Mouse (Mus musculus) inflammation-experienced regulatory T-cells, adult 6 months (primary cell): ENCODE results near the gene Lrrfip1. TPM values are rescaled to one million over a fixed set of nuclear protein-coding genes. Genes with fewer than 3 reads are reported as not detected.

ENCODE experiments used
- ATAC-seq: one replicate; pipeline ENCODE4 v1.8.0; 2017
- polyA plus RNA-seq, 3 experiments: library from polyadenylated mRNA; unstranded; fragments of 100-300 nt; shearing (Covaris generic); gene quantifications; one replicate each; pipeline ENCODE4 v1.2.1; 2017

The Lrrfip1 gene
- polyA plus RNA-seq, 3 experiments from 2014 or later: 200 to 230 (median 201) TPM

DNA sequence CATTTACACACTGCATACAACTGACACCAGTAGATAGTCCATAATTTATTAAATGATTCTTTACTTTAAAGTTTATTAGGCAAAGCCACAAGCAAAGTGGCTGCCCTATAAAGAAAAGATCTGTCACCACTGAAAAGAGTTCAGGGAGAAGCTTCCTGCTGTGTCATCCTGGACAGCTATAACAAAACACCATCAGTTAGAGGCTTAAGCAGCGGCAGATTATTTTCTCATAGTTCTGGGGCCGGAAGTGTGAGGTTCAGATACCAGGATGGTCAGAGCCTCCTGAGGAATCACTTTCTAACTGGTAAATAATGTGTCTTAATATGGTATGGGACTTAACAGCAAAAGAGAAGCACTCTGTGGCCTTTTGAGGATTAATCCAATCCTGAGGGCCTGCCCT lies 153.0 kb downstream of the Lrrfip1 start:
- no peak for ATAC-seq

DNA sequence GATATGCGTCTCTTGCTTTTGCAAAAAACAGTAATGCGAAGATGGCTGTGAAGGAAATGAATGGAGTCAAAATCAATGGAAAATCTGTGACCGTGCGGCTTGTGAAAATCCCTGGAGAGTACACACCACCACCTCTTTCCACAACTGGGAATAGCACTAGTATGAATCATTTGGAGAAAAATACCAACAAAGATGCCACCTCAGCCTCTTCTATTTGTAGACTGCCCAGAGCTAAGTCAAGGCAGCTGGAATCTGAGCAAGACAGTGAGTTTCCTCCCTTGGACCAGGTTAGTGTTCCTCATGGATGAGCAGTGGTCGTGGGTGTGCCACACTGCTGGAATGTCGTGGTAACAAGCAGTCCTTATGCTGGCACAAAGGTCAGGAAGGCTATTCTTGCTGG lies 168.3 kb downstream of the Lrrfip1 start:
- no peak for ATAC-seq

DNA sequence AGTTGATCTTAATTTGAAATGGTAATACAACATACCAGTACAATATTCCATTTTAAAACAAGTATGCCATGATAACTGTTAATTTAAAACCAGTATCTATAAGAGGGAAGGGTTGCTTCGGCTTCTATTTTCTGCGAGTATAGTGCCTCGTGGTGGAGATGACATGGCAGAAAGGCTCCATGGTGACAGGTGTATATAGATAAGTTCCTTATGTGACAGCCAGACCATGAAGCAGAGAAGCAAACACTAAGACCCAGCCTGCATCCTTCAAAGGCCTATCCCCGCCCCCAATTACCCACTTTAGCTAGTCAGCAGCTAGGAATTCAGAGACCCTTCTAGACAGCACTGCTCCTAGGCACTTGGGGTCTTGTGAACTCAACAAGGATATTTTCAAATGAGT lies 170.6 kb downstream of the Lrrfip1 start:
- ATAC-seq: no peak

DNA sequence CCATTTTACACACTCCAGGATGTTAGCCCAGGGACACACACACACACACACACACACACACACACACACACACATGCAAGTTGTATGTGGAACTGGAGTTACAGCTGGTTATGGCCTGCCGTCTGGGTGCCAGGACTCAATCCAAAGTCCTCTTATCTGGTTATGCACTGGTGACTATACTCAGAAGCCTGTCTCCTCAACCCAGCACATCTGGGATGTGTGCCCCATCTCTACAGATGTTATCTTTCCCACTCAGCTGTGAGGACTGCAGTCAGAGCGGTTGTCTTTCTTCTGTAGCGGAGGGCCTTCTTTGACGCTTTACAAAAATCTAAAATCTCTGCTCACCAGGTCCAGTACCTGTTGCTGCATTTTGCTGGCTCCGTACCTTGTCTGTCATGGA lies 176.3 kb downstream of the Lrrfip1 start:
- ATAC-seq: no peak

DNA sequence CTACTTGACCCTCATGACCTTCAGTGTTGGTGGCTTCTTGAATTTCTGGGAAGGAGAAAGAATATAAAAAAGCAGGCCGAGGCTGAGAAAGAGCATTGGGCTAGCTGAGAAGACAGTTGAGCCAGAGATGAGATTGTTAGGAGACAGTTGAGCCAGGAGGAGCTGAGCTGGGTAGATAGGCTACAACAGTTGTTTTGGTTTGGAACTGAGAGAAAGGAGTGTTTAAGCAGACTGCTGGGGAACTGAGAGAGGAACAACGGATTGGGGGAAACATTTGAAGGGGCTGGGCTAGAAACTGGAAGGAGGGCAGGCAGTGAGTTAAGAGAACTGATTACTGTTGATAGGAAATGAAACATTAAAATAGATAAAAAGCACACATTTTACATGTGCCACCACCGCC lies 177.5 kb downstream of the Lrrfip1 start:
- ATAC-seq: no peak

DNA sequence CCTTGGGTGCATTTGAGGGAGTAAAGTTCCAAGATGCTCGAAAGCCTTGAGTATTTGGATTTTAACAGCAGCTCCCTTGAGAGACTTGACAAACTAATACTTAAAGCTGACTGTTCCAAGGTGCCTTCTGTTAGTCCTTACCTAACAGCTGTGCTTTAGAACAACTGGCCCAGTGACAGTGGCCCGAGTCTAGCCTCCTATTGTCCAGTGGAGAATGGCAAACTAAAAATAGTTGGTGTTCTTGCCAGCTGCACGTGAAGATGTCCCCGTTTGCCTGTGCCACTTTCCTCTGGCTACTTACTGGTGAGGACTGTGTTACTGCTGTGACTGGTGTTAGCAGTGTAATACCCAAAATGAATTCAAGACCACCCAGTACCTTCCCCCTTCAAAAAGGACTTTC lies 178.3 kb downstream of the Lrrfip1 start:
- no peak for ATAC-seq

Other genes with a start within 250 kb of the Lrrfip1 start
- gene Col6a3, start 154.8 kb upstream of the Lrrfip1 start, polyA plus RNA-seq: under 1 TPM in 1 of 3 experiments, not detected in 2; 0.08 TPM
- not detected for gene Mlph, start 83.7 kb upstream of the Lrrfip1 start, polyA plus RNA-seq
- not detected for gene Prlh, start 45.6 kb upstream of the Lrrfip1 start, polyA plus RNA-seq
- gene Rab17, start 29.1 kb upstream of the Lrrfip1 start, polyA plus RNA-seq: not detected
- gene Rbm44, start 146.4 kb downstream of the Lrrfip1 start, polyA plus RNA-seq: 1 to 10 TPM in 2 of 3 experiments, not detected in 1; 1.3 to 8.0 TPM
- gene Ramp1, start 181.1 kb downstream of the Lrrfip1 start, polyA plus RNA-seq: 10 to 100 TPM; 10.3 to 37.8 (median 35.7) TPM